Mouse (Mus musculus): ENCODE data around the gene Mef2d. TPM values are rescaled to one million over a fixed set of nuclear protein-coding genes. Genes with fewer than 3 reads are reported as not detected.

Gene Mef2d
- polyA plus RNA-seq, 2 experiments: 6.4 to 10.3 TPM

- Histone ChIP-seq H3K4me3 (ENCODE audit: insufficient read depth in 1 of 2, low read depth in 2 of 2, low read length in 2 of 2) (no peak overlapping the region), H3K4me2 (ENCODE audit: low read depth) (no peak overlapping the region), H3K9me3 (ENCODE audit: control insufficient read depth, low read length) (no peaks in the 10 kb centered on the region), H3K27me3 (ENCODE audit: control insufficient read depth, insufficient read depth, low read length) (peaks cover 100% of the 10 kb centered on the region), H3K4me1 (replicated peaks; ENCODE audit: control insufficient read depth in 2 of 2, insufficient read depth in 2 of 2, low read length in 1 of 2) (no peaks in the 10 kb centered on the region), H3K36me3 (replicated peaks; ENCODE audit: control insufficient read depth, insufficient read depth, low read depth) (no peaks in the 10 kb centered on the region), H3K9ac (replicated peaks) (no peak overlapping the region), H3K27ac (no peak overlapping the region)
- 15% methylated on average over 5 of the region's 5 CpGs for WGBS (ENCODE audit: insufficient replicate concordance)
- DNase-seq (ENCODE audit: low read depth in 3 of 3, low spot score in 3 of 3) (no peak), ATAC-seq (ENCODE audit: insufficient read depth) (no peak)
- no peak for TF ChIP-seq CTCF (IDR thresholded peaks at IDR 0.05; ENCODE audit: low read depth)
- TF ChIP-seq EP300 (IDR thresholded peaks at IDR 0.05; ENCODE audit: low read depth): no peak
Measured at GRCm38 (mm10) chr3:88203456-88203855, 61.3 kb downstream of the Mef2d start.

- Histone ChIP-seq H3K27ac (no peak overlapping the region), H3K4me2 (ENCODE audit: low read depth) (no peak overlapping the region), H3K27me3 (ENCODE audit: control insufficient read depth, insufficient read depth, low read length) (peaks cover 100% of the 10 kb centered on the region), H3K9me3 (ENCODE audit: control insufficient read depth, low read length) (no peaks in the 10 kb centered on the region), H3K4me3 (ENCODE audit: insufficient read depth in 1 of 2, low read depth in 2 of 2, low read length in 2 of 2) (no peak overlapping the region), H3K36me3 (replicated peaks; ENCODE audit: control insufficient read depth, insufficient read depth, low read depth) (no peaks in the 10 kb centered on the region), H3K4me1 (replicated peaks; ENCODE audit: control insufficient read depth in 2 of 2, insufficient read depth in 2 of 2, low read length in 1 of 2) (no peaks in the 10 kb centered on the region), H3K9ac (replicated peaks) (no peak overlapping the region)
- ATAC-seq (ENCODE audit: insufficient read depth) (no peak), DNase-seq (ENCODE audit: low read depth in 3 of 3, low spot score in 3 of 3) (no peak)
- TF ChIP-seq EP300 (IDR thresholded peaks at IDR 0.05; ENCODE audit: low read depth): no peak
- TF ChIP-seq CTCF (IDR thresholded peaks at IDR 0.05; ENCODE audit: low read depth): no peak
- 2% methylated on average over 7 of the region's 7 CpGs for WGBS (ENCODE audit: insufficient replicate concordance)
Measured at GRCm38 (mm10) chr3:88203999-88204700, 62.0 kb downstream of the Mef2d start.

- no peaks in the 10 kb centered on the region for H3K36me3 ChIP-seq (replicated peaks; ENCODE audit: control insufficient read depth, insufficient read depth, low read depth)
- H3K9ac ChIP-seq (replicated peaks): no peak overlapping the region
- H3K27ac ChIP-seq: no peak overlapping the region
- DNase-seq (ENCODE audit: low read depth in 3 of 3, low spot score in 3 of 3): no peak
- no peaks in the 10 kb centered on the region for H3K4me1 ChIP-seq (replicated peaks; ENCODE audit: control insufficient read depth in 2 of 2, insufficient read depth in 2 of 2, low read length in 1 of 2)
- H3K27me3 ChIP-seq (ENCODE audit: control insufficient read depth, insufficient read depth, low read length): peaks cover 100% of the 10 kb centered on the region
- H3K4me2 ChIP-seq (ENCODE audit: low read depth): no peak overlapping the region
- WGBS (ENCODE audit: insufficient replicate concordance): 38% methylated on average over 1 of the region's 1 CpGs
- no peak overlapping the region for H3K4me3 ChIP-seq (ENCODE audit: insufficient read depth in 1 of 2, low read depth in 2 of 2, low read length in 2 of 2)
- no peaks in the 10 kb centered on the region for H3K9me3 ChIP-seq (ENCODE audit: control insufficient read depth, low read length)
- no peak for TF ChIP-seq EP300 (IDR thresholded peaks at IDR 0.05; ENCODE audit: low read depth)
- TF ChIP-seq CTCF (IDR thresholded peaks at IDR 0.05; ENCODE audit: low read depth): no peak
- no peak for ATAC-seq (ENCODE audit: insufficient read depth)
Measured at GRCm38 (mm10) chr3:88204751-88205150, 62.6 kb downstream of the Mef2d start.

- Histone ChIP-seq H3K4me2 (ENCODE audit: low read depth) (no peak overlapping the region), H3K9ac (replicated peaks) (no peak overlapping the region), H3K27me3 (ENCODE audit: control insufficient read depth, insufficient read depth, low read length) (peaks cover 100% of the 10 kb centered on the region), H3K36me3 (replicated peaks; ENCODE audit: control insufficient read depth, insufficient read depth, low read depth) (no peaks in the 10 kb centered on the region), H3K27ac (no peak overlapping the region), H3K4me1 (replicated peaks; ENCODE audit: control insufficient read depth in 2 of 2, insufficient read depth in 2 of 2, low read length in 1 of 2) (no peaks in the 10 kb centered on the region), H3K9me3 (ENCODE audit: control insufficient read depth, low read length) (no peaks in the 10 kb centered on the region), H3K4me3 (ENCODE audit: insufficient read depth in 1 of 2, low read depth in 2 of 2, low read length in 2 of 2) (no peak overlapping the region)
- DNase-seq (ENCODE audit: low read depth in 3 of 3, low spot score in 3 of 3) (no peak), ATAC-seq (ENCODE audit: insufficient read depth) (no peak)
- WGBS (ENCODE audit: insufficient replicate concordance): 10% methylated on average over 4 of the region's 4 CpGs
- no peak for TF ChIP-seq CTCF (IDR thresholded peaks at IDR 0.05; ENCODE audit: low read depth)
- no peak for TF ChIP-seq EP300 (IDR thresholded peaks at IDR 0.05; ENCODE audit: low read depth)
Measured at GRCm38 (mm10) chr3:88205176-88205562, 63.0 kb downstream of the Mef2d start.

GRCm38 (mm10) chr3:88205563-88206491, 63.7 kb downstream of the Mef2d start:
- H3K36me3 ChIP-seq (replicated peaks; ENCODE audit: control insufficient read depth, insufficient read depth, low read depth): no peaks in the 10 kb centered on the region

More at GRCm38 (mm10) chr3:88205563-88206491, 63.7 kb downstream of the Mef2d start:
- ATAC-seq (ENCODE audit: insufficient read depth) (no peak), DNase-seq (ENCODE audit: low read depth in 3 of 3, low spot score in 3 of 3) (no peak)
- Histone ChIP-seq H3K27me3 (ENCODE audit: control insufficient read depth, insufficient read depth, low read length) (peaks cover 100% of the 10 kb centered on the region), H3K9me3 (ENCODE audit: control insufficient read depth, low read length) (no peaks in the 10 kb centered on the region), H3K4me2 (ENCODE audit: low read depth) (no peak overlapping the region), H3K27ac (no peak overlapping the region), H3K4me1 (replicated peaks; ENCODE audit: control insufficient read depth in 2 of 2, insufficient read depth in 2 of 2, low read length in 1 of 2) (no peaks in the 10 kb centered on the region), H3K9ac (replicated peaks) (no peak overlapping the region), H3K4me3 (ENCODE audit: insufficient read depth in 1 of 2, low read depth in 2 of 2, low read length in 2 of 2) (no peak overlapping the region)
- 4% methylated on average over 8 of the region's 8 CpGs for WGBS (ENCODE audit: insufficient replicate concordance)
- TF ChIP-seq CTCF (IDR thresholded peaks at IDR 0.05; ENCODE audit: low read depth): no peak

All from liver, embryonic 14.5 days (tissue).